Mouse (Mus musculus): Measurements from ENCODE around the gene Vps41. TPM values are rescaled to one million over a fixed set of nuclear protein-coding genes. Genes with fewer than 3 reads are reported as not detected.

Gene Vps41
- total and polyA plus RNA-seq, 3 experiments: 2.4 to 106 (median 93.7) TPM

- no peak for ATAC-seq (ENCODE audit: extremely low read depth, insufficient number of reproducible peaks, low FRiP score, poor library complexity, severe bottlenecking)
- TF ChIP-seq POLR2AphosphoS5 (IDR thresholded peaks at IDR 0.05; ENCODE audit: insufficient replicate concordance, low read depth, low read length) (no peak), TAL1 (conservative IDR thresholded peaks at IDR 0.05; ENCODE audit: low read depth, low read length) (no peak), GATA2 (IDR thresholded peaks at IDR 0.05; ENCODE audit: borderline replicate concordance, low read depth, low read length) (no peak), CTCF (IDR thresholded peaks at IDR 0.05; ENCODE audit: low read depth, low read length) (no peak), GATA1 (IDR thresholded peaks at IDR 0.05; ENCODE audit: borderline replicate concordance, low read length) (no peak)
- Histone ChIP-seq H3K36me3 (replicated peaks) (peaks cover 15% of the 10 kb centered on the region), H3K4me3 (ENCODE audit: low read depth, low read length) (no peak overlapping the region), H3K4me1 (ENCODE audit: insufficient read depth, low read depth, low read length) (no peaks in the 10 kb centered on the region), H3K9me3 (replicated peaks) (no peaks in the 10 kb centered on the region), H3K27me3 (ENCODE audit: insufficient read depth, low read length) (no peaks in the 10 kb centered on the region)
- no peak for DNase-seq (ENCODE audit: low spot score)
Measured at GRCm38 (mm10) chr13:18767893-18768292, 50.8 kb downstream of the Vps41 start.

DNA sequence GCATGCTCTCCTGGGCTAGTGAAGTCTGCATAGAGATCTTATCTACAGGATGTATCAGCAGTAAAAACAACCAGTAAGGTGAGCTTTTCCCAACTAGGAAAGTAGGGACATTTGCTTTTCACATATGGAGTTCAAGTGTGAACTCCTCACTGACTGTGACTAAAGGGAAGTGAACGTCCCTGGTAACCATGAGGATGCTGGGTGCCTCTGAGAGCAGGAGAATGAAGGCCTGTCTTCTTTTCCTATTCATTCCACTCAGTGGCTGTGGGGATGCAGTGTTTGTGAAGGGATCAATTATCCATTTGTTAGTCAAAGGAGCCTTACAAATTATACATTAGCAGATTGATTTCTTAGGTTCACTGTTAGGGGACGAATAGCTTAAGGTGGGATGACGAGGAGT lies 51.4 kb downstream of the Vps41 start:
- no peak for TF ChIP-seq POLR2AphosphoS5 (IDR thresholded peaks at IDR 0.05; ENCODE audit: insufficient replicate concordance, low read depth, low read length)
- no peak for TF ChIP-seq GATA2 (IDR thresholded peaks at IDR 0.05; ENCODE audit: borderline replicate concordance, low read depth, low read length)
- no peak for TF ChIP-seq GATA1 (IDR thresholded peaks at IDR 0.05; ENCODE audit: borderline replicate concordance, low read length)
- TF ChIP-seq TAL1 (conservative IDR thresholded peaks at IDR 0.05; ENCODE audit: low read depth, low read length): no peak
- no peak for TF ChIP-seq CTCF (IDR thresholded peaks at IDR 0.05; ENCODE audit: low read depth, low read length)
- no peak for ATAC-seq (ENCODE audit: extremely low read depth, insufficient number of reproducible peaks, low FRiP score, poor library complexity, severe bottlenecking)

DNA sequence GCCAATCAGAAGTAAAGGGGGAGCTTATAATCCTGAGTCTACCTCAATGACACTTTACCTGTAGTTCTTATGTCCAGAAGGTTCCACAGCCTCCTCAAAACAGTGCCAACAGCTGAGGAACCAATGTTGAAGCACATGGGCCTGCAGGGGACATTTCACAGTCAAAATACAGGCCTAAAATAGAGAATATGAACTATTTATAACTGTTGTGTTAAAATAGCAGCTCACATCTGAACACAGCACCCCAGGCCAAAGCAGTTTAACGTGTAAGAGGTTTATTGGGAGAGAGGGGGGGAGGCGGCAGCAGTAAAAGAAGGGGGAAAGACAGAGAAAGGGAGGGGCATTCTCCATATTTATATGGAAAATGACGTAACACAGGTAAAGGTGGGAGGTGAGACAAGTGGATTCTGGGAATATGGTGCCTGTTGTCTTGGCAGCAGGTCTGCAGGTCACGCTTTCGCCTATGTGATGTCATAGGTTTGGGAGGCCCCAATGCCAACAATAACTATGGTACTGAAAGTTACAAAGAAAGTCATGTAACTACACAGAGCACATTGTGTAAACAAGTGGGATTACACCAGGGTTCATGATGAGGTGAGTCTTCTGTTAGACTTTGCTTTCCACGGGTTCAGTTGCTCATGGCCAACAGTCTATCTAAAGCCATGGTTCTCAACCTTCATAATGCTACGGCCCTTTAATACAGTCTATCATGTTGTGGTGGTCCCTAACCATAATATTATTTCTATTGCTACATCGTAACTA lies 56.5 kb downstream of the Vps41 start:
- DNase-seq (ENCODE audit: low spot score) (no peak), ATAC-seq (ENCODE audit: extremely low read depth, insufficient number of reproducible peaks, low FRiP score, poor library complexity, severe bottlenecking) (no peak)
- Histone ChIP-seq H3K27me3 (ENCODE audit: insufficient read depth, low read length) (no peaks in the 10 kb centered on the region), H3K4me3 (ENCODE audit: low read depth, low read length) (no peak overlapping the region), H3K9me3 (replicated peaks) (no peaks in the 10 kb centered on the region), H3K36me3 (replicated peaks) (peaks cover 16% of the 10 kb centered on the region), H3K4me1 (ENCODE audit: insufficient read depth, low read depth, low read length) (no peaks in the 10 kb centered on the region)
- no peak for TF ChIP-seq CTCF (IDR thresholded peaks at IDR 0.05; ENCODE audit: low read depth, low read length)
- no peak for TF ChIP-seq GATA2 (IDR thresholded peaks at IDR 0.05; ENCODE audit: borderline replicate concordance, low read depth, low read length)
- TF ChIP-seq TAL1 (conservative IDR thresholded peaks at IDR 0.05; ENCODE audit: low read depth, low read length): no peak
- TF ChIP-seq POLR2AphosphoS5 (IDR thresholded peaks at IDR 0.05; ENCODE audit: insufficient replicate concordance, low read depth, low read length): no peak
- no peak for TF ChIP-seq GATA1 (IDR thresholded peaks at IDR 0.05; ENCODE audit: borderline replicate concordance, low read length)

More for the DNA sequence above, 51.4 kb downstream of the Vps41 start:
- no peak for DNase-seq (ENCODE audit: low spot score)
- Histone ChIP-seq H3K9me3 (replicated peaks) (no peaks in the 10 kb centered on the region), H3K4me1 (ENCODE audit: insufficient read depth, low read depth, low read length) (no peaks in the 10 kb centered on the region), H3K27me3 (ENCODE audit: insufficient read depth, low read length) (no peaks in the 10 kb centered on the region), H3K36me3 (replicated peaks) (peaks cover 15% of the 10 kb centered on the region), H3K4me3 (ENCODE audit: low read depth, low read length) (no peak overlapping the region)

DNA sequence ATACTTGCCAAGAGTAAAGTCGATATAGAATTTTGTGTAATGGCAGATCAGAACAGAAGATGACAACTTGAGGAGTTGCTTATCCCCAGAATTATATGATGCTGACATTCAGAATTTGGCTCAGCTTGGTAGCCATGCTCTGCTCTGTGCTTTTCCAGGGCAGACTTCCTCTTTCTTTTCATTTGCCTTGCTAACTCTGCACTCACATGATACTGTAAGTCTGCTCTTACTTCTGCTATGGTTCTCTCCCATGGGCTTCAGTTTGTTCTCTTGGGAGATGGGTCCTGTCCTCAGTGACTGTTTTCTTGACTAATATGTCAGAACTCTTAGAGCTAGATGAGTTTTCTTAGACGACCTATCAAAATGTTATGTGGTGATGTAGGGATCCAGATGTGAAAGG lies 64.2 kb downstream of the Vps41 start:
- Histone ChIP-seq H3K27me3 (ENCODE audit: insufficient read depth, low read length) (no peaks in the 10 kb centered on the region), H3K4me1 (ENCODE audit: insufficient read depth, low read depth, low read length) (no peaks in the 10 kb centered on the region), H3K36me3 (replicated peaks) (peaks cover 2% of the 10 kb centered on the region), H3K9me3 (replicated peaks) (no peaks in the 10 kb centered on the region), H3K4me3 (ENCODE audit: low read depth, low read length) (no peak overlapping the region)
- TF ChIP-seq CTCF (IDR thresholded peaks at IDR 0.05; ENCODE audit: low read depth, low read length): no peak
- no peak for TF ChIP-seq TAL1 (conservative IDR thresholded peaks at IDR 0.05; ENCODE audit: low read depth, low read length)
- no peak for TF ChIP-seq GATA2 (IDR thresholded peaks at IDR 0.05; ENCODE audit: borderline replicate concordance, low read depth, low read length)
- TF ChIP-seq GATA1 (IDR thresholded peaks at IDR 0.05; ENCODE audit: borderline replicate concordance, low read length): no peak
- TF ChIP-seq POLR2AphosphoS5 (IDR thresholded peaks at IDR 0.05; ENCODE audit: insufficient replicate concordance, low read depth, low read length): no peak
- DNase-seq (ENCODE audit: low spot score) (no peak), ATAC-seq (ENCODE audit: extremely low read depth, insufficient number of reproducible peaks, low FRiP score, poor library complexity, severe bottlenecking) (peak; percentile 28)

- no peak for ATAC-seq (ENCODE audit: extremely low read depth, insufficient number of reproducible peaks, low FRiP score, poor library complexity, severe bottlenecking)
- TF ChIP-seq CTCF (IDR thresholded peaks at IDR 0.05; ENCODE audit: low read depth, low read length) (no peak), GATA1 (IDR thresholded peaks at IDR 0.05; ENCODE audit: borderline replicate concordance, low read length) (no peak), POLR2AphosphoS5 (IDR thresholded peaks at IDR 0.05; ENCODE audit: insufficient replicate concordance, low read depth, low read length) (no peak), TAL1 (conservative IDR thresholded peaks at IDR 0.05; ENCODE audit: low read depth, low read length) (no peak), GATA2 (IDR thresholded peaks at IDR 0.05; ENCODE audit: borderline replicate concordance, low read depth, low read length) (no peak)
- peaks cover 25% of the 10 kb centered on the region for H3K36me3 ChIP-seq (replicated peaks)
- H3K4me1 ChIP-seq (ENCODE audit: insufficient read depth, low read depth, low read length): peaks cover 10% of the 10 kb centered on the region
- H3K4me3 ChIP-seq (ENCODE audit: low read depth, low read length): no peak overlapping the region
- H3K9me3 ChIP-seq (replicated peaks): no peaks in the 10 kb centered on the region
- no peak for DNase-seq (ENCODE audit: low spot score)
- no peaks in the 10 kb centered on the region for H3K27me3 ChIP-seq (ENCODE audit: insufficient read depth, low read length)
Measured at GRCm38 (mm10) chr13:18785702-18786101, 68.6 kb downstream of the Vps41 start.

DNA sequence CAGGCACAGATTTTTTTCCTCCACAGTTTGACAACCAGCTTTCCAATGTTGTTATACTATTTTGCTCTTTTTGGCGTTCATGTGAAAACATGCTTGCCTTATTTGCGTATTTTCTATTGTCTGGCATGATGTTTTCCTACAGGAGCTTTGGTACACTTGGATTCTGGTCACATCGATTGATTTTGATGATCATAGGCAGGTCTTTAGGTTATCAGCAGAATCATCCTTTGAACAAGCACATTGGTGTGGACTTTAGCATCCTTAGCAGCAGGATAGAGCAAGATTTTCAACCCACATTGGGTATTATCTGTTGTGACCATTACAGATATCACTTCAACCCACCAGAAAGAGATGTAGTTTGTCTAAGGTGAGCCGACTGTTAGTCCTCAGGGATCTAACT lies 71.0 kb downstream of the Vps41 start:
- Histone ChIP-seq H3K4me1 (ENCODE audit: insufficient read depth, low read depth, low read length) (peaks cover 10% of the 10 kb centered on the region), H3K36me3 (replicated peaks) (peaks cover 34% of the 10 kb centered on the region), H3K27me3 (ENCODE audit: insufficient read depth, low read length) (no peaks in the 10 kb centered on the region), H3K4me3 (ENCODE audit: low read depth, low read length) (no peak overlapping the region), H3K9me3 (replicated peaks) (no peaks in the 10 kb centered on the region)
- no peak for ATAC-seq (ENCODE audit: extremely low read depth, insufficient number of reproducible peaks, low FRiP score, poor library complexity, severe bottlenecking)
- TF ChIP-seq TAL1 (conservative IDR thresholded peaks at IDR 0.05; ENCODE audit: low read depth, low read length) (no peak), POLR2AphosphoS5 (IDR thresholded peaks at IDR 0.05; ENCODE audit: insufficient replicate concordance, low read depth, low read length) (no peak), CTCF (IDR thresholded peaks at IDR 0.05; ENCODE audit: low read depth, low read length) (no peak), GATA2 (IDR thresholded peaks at IDR 0.05; ENCODE audit: borderline replicate concordance, low read depth, low read length) (no peak), GATA1 (IDR thresholded peaks at IDR 0.05; ENCODE audit: borderline replicate concordance, low read length) (no peak)
- DNase-seq (ENCODE audit: low spot score): no peak
